ENCODE assay signal across 12 mouse cellular contexts in genomic region chr4:63221096-63221958, GRCm38 (mm10). TPM values are rescaled to one million over a fixed set of nuclear protein-coding genes. Genes with fewer than 3 reads are reported as not detected.
DNase-seq lines count a peak whose midpoint lies in the region; TF ChIP-seq lines count a peak whose summit lies in the region.
"Had no signal": no experiment of that assay in that cellular context is flagged by ENCODE, and none has a peak within 500 bp of the region (broad histone marks: within the 10 kb centered on the region; RNA-seq: fewer than 3 reads in every experiment).

No protein-coding gene starts in this region.

- peak overlapping the region; percentile 32; the same call in 1 of the 2 replicates for H3K4me3 ChIP-seq in gastrocnemius, adult 2 months
- H3K4me3 ChIP-seq: embryonic facial prominence, embryonic 15.5 days had no signal

- peak overlapping the region; percentile 39 for H3K27ac ChIP-seq in gastrocnemius, adult 2 months
- H3K27ac ChIP-seq: embryonic facial prominence, embryonic 15.5 days had no signal

- TF ChIP-seq CTCF in gastrocnemius, adult 2 months (IDR thresholded peaks at IDR 0.05): no peak

- intact Hi-C loops in left cerebral cortex, postnatal 4 days (cut with DNase I): no loop called here
- intact Hi-C loops in gastrocnemius, adult 2 months (cut with DNase I): no loop called here
- intact Hi-C loops in heart, postnatal 10 days (cut with DNase I): no loop called here

- DNase-seq in left cerebral cortex, postnatal 4 days: peak; percentile 36
- DNase-seq in left cerebral cortex, adult 11 months (ENCODE audit: low spot score): no peak
- peak; percentile 84 for DNase-seq in gastrocnemius, adult 2 months
- peak; percentile 69 to 73 for DNase-seq in heart, postnatal 10 days
- peak; percentile 71 for DNase-seq in lung, postnatal 10 days
- no peak for DNase-seq in left cerebral cortex, adult 9 months (ENCODE audit: low spot score in 2 of 2)
- no peak for DNase-seq in embryo, embryonic 10 days (ENCODE audit: low spot score)
- DNase-seq: cerebellum, adult 8-10 months had no signal

RNA-seq across cellular contexts. Expression of gene Col27a1, which starts 7.5 kb away (rescaled TPM):
- 1 to 10 TPM; 2.5 to 3.1 TPM for total RNA-seq in left cerebral cortex, postnatal 4 days (2021)
- under 1 TPM; 0.23 to 0.75 TPM for total RNA-seq in gastrocnemius, adult 2 months (2021)
- 1 to 10 TPM; 3.8 to 4.8 TPM for total RNA-seq in heart, postnatal 10 days (2021)

RNA-seq across cellular contexts. Expression of gene Kif12, which starts 49.4 kb away (rescaled TPM):
- not detected for total RNA-seq in left cerebral cortex, postnatal 4 days (2021)
- total RNA-seq in gastrocnemius, adult 2 months (2021): not detected
- total RNA-seq in heart, postnatal 10 days (2021): not detected
- total RNA-seq: G1E; left cerebral cortex, postnatal 36 days; megakaryocyte progenitor cell, adult 5-6 weeks had no signal

Comparison
In these comparisons a context has a peak if more than half of its experiments do, and no peak if none do; other contexts are left out.
1. DNase-seq: peak in left cerebral cortex, postnatal 4 days (single experiment), gastrocnemius, adult 2 months (single experiment), heart, postnatal 10 days (2 of 2) and lung, postnatal 10 days (single experiment); none in left cerebral cortex, adult 11 months (single experiment), left cerebral cortex, adult 9 months (0 of 2) and embryo, embryonic 10 days (single experiment).